Mouse (Mus musculus): ENCODE results near the gene Col4a2. TPM values are rescaled to one million over a fixed set of nuclear protein-coding genes. Genes with fewer than 3 reads are reported as not detected.

The Col4a2 gene
- polyA plus RNA-seq, 1 experiment from 2014 or later: 189 TPM

DNA sequence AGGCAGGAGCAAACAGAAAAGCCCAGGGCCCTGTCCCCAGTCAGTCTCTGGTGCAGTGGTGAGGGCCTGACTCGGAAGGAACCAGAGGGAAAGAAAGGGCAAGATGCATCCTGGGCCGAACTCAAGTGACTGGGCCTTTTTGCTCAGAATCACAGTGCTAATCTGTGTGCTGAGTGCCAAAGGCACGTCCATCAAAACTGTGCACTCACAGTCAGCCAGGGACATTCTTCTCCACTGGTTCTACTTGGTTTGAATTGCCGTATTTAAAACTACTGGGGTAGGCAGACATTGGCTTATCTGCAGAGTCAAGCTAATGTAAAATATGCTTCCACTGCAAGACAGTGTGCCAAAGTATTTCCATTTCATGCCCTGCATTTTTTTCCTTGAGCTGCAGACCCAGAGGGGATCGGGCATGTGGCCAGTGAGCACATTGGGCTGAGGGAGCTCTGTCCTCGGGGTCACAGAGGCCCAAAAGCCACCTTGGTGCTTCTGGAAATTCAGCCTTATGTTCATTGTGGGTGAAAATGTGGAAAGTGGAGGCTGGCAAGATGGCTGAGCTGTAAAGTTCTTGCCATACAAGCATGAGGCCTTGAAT, 12.3 kb downstream of the Col4a2 start:
- H3K27ac ChIP-seq (ENCODE audit: low read length): peak overlapping the region; percentile 9; the same call in 1 of the 2 replicates
- no peaks in the 10 kb centered on the region for H3K9me3 ChIP-seq (ENCODE audit: low read length)
- H3K27me3 ChIP-seq (replicated peaks; ENCODE audit: insufficient read depth, low read length): no peaks in the 10 kb centered on the region
- H3K4me2 ChIP-seq (replicated peaks; ENCODE audit: low read depth, low read length): no peak overlapping the region
- DNase-seq (ENCODE audit: low spot score): no peak
- H3K36me3 ChIP-seq (ENCODE audit: insufficient read depth, low read length): no peaks in the 10 kb centered on the region
- WGBS: 55% methylated on average over 6 of the region's 6 CpGs
- no peak overlapping the region for H3K9ac ChIP-seq (replicated peaks; ENCODE audit: low read depth)
- ATAC-seq: no peak
- TF ChIP-seq CTCF (IDR thresholded peaks at IDR 0.05) (no peak), EP300 (IDR thresholded peaks at IDR 0.05) (no peak)
- H3K4me1 ChIP-seq (ENCODE audit: insufficient read depth, low read depth, low read length): peaks cover 39% of the 10 kb centered on the region; the same call in 1 of the 2 replicates
- H3K4me3 ChIP-seq (ENCODE audit: low read depth, low read length): no peak overlapping the region

GRCm38 (mm10) chr8:11327298-11327697, 14.7 kb downstream of the Col4a2 start:
- Histone ChIP-seq H3K27me3 (replicated peaks; ENCODE audit: insufficient read depth, low read length) (no peaks in the 10 kb centered on the region), H3K9me3 (ENCODE audit: low read length) (no peaks in the 10 kb centered on the region), H3K36me3 (ENCODE audit: insufficient read depth, low read length) (no peaks in the 10 kb centered on the region), H3K4me2 (replicated peaks; ENCODE audit: low read depth, low read length) (no peak overlapping the region), H3K4me1 (ENCODE audit: insufficient read depth, low read depth, low read length) (peaks cover 49% of the 10 kb centered on the region), H3K4me3 (ENCODE audit: low read depth, low read length) (no peak overlapping the region), H3K9ac (replicated peaks; ENCODE audit: low read depth) (no peak overlapping the region), H3K27ac (ENCODE audit: low read length) (peak overlapping the region; percentile 72)
- ATAC-seq (peak; percentile 32), DNase-seq (ENCODE audit: low spot score) (peak; percentile 70)
- WGBS: 30% methylated on average over 4 of the region's 4 CpGs
- TF ChIP-seq EP300 (IDR thresholded peaks at IDR 0.05): no peak
- TF ChIP-seq CTCF (IDR thresholded peaks at IDR 0.05): no peak

GRCm38 (mm10) chr8:11327722-11328417, 15.3 kb downstream of the Col4a2 start:
- peak; percentile 50 for ATAC-seq

DNA sequence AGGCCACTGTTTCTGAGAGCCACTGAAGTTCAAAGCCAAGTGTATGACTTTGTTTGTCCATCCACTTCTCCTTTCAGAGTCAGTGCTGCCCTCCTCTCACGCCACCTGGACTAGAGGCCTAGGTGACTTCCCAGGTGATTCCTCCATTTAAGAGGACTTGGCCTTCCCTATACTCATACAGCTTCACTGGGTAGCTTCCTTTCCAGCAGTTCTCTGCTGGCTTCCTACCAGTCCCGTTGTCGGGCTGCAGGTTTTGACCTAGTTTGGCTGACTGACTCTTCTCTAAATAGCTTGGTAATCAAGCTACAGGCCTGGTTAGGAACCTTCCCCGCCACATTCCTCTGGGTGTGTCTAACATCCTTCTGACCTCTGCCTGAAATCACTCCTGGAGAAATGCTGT, 19.0 kb downstream of the Col4a2 start:
- WGBS: 28% methylated on average over 4 of the region's 4 CpGs
- Histone ChIP-seq H3K4me3 (ENCODE audit: low read depth, low read length) (no peak overlapping the region), H3K36me3 (ENCODE audit: insufficient read depth, low read length) (no peaks in the 10 kb centered on the region; the same call in 1 of the 2 replicates), H3K9ac (replicated peaks; ENCODE audit: low read depth) (no peak overlapping the region), H3K27me3 (replicated peaks; ENCODE audit: insufficient read depth, low read length) (no peaks in the 10 kb centered on the region), H3K9me3 (ENCODE audit: low read length) (no peaks in the 10 kb centered on the region), H3K27ac (ENCODE audit: low read length) (peak overlapping the region; percentile 70), H3K4me1 (ENCODE audit: insufficient read depth, low read depth, low read length) (peaks cover 55% of the 10 kb centered on the region), H3K4me2 (replicated peaks; ENCODE audit: low read depth, low read length) (no peak overlapping the region)
- TF ChIP-seq EP300 (IDR thresholded peaks at IDR 0.05) (peak; percentile 46; the same call in 1 of the 2 replicates), CTCF (IDR thresholded peaks at IDR 0.05) (no peak)
- DNase-seq (ENCODE audit: low spot score) (peak; percentile 81), ATAC-seq (peak; percentile 55)

More at GRCm38 (mm10) chr8:11327722-11328417, 15.3 kb downstream of the Col4a2 start:
- H3K9ac ChIP-seq (replicated peaks; ENCODE audit: low read depth): no peak overlapping the region
- no peaks in the 10 kb centered on the region; the same call in 1 of the 2 replicates for H3K36me3 ChIP-seq (ENCODE audit: insufficient read depth, low read length)
- H3K9me3 ChIP-seq (ENCODE audit: low read length): no peaks in the 10 kb centered on the region
- H3K4me2 ChIP-seq (replicated peaks; ENCODE audit: low read depth, low read length): no peak overlapping the region
- H3K4me1 ChIP-seq (ENCODE audit: insufficient read depth, low read depth, low read length): peaks cover 50% of the 10 kb centered on the region
- DNase-seq (ENCODE audit: low spot score): peak; percentile 65
- no peak overlapping the region for H3K4me3 ChIP-seq (ENCODE audit: low read depth, low read length)
- H3K27me3 ChIP-seq (replicated peaks; ENCODE audit: insufficient read depth, low read length): no peaks in the 10 kb centered on the region
- H3K27ac ChIP-seq (ENCODE audit: low read length): peak overlapping the region; percentile 72
- TF ChIP-seq EP300 (IDR thresholded peaks at IDR 0.05) (0 out of 2 replicates have a peak, but pooled peaks have one; percentile 30), CTCF (IDR thresholded peaks at IDR 0.05) (no peak)
- WGBS: 30% methylated on average over 5 of the region's 5 CpGs

- H3K4me1 ChIP-seq (ENCODE audit: insufficient read depth, low read depth, low read length): peaks cover 44% of the 10 kb centered on the region
- no peak overlapping the region for H3K9ac ChIP-seq (replicated peaks; ENCODE audit: low read depth)
- TF ChIP-seq EP300 (IDR thresholded peaks at IDR 0.05): no peak
- no peak for TF ChIP-seq CTCF (IDR thresholded peaks at IDR 0.05)
- H3K4me3 ChIP-seq (ENCODE audit: low read depth, low read length): no peak overlapping the region
- no peaks in the 10 kb centered on the region; the same call in 1 of the 2 replicates for H3K36me3 ChIP-seq (ENCODE audit: insufficient read depth, low read length)
- H3K27ac ChIP-seq (ENCODE audit: low read length): 0 out of 2 replicates have a peak overlapping the region, but pooled peaks have one; percentile 1
- DNase-seq (ENCODE audit: low spot score): no peak
- ATAC-seq: no peak
- H3K9me3 ChIP-seq (ENCODE audit: low read length): no peaks in the 10 kb centered on the region
- WGBS: 56% methylated on average over 6 of the region's 6 CpGs
- H3K27me3 ChIP-seq (replicated peaks; ENCODE audit: insufficient read depth, low read length): no peaks in the 10 kb centered on the region
- H3K4me2 ChIP-seq (replicated peaks; ENCODE audit: low read depth, low read length): no peak overlapping the region
Measured at GRCm38 (mm10) chr8:11333746-11334145, 21.1 kb downstream of the Col4a2 start.

DNA sequence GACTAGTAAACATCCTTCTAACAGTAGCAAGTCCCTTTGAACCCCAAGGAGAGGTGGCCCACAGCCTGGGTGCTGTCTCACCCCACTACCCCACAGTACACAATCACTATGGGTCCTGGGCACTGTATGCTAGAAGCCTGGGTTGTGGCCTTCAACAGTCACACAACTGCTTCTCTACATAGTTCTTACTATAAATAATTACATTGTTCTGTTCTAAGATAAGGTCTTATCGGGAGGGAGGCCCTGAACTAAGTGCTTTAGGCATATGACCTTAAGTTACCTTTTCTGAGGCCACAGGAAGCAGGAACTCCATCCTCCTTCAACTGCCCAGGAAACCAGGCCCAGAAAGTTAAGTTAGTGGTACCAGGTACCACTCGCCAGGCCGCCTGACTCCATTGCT, 21.9 kb downstream of the Col4a2 start:
- H3K4me2 ChIP-seq (replicated peaks; ENCODE audit: low read depth, low read length): no peak overlapping the region
- no peaks in the 10 kb centered on the region; the same call in 1 of the 2 replicates for H3K36me3 ChIP-seq (ENCODE audit: insufficient read depth, low read length)
- peak; percentile 59 for DNase-seq (ENCODE audit: low spot score)
- peaks cover 47% of the 10 kb centered on the region for H3K4me1 ChIP-seq (ENCODE audit: insufficient read depth, low read depth, low read length)
- no peaks in the 10 kb centered on the region for H3K9me3 ChIP-seq (ENCODE audit: low read length)
- peak overlapping the region; percentile 15; the same call in 1 of the 2 replicates for H3K27ac ChIP-seq (ENCODE audit: low read length)
- TF ChIP-seq EP300 (IDR thresholded peaks at IDR 0.05): peak; percentile 73
- TF ChIP-seq CTCF (IDR thresholded peaks at IDR 0.05): no peak
- no peak overlapping the region for H3K4me3 ChIP-seq (ENCODE audit: low read depth, low read length)
- peak; percentile 64 for ATAC-seq
- no peak overlapping the region for H3K9ac ChIP-seq (replicated peaks; ENCODE audit: low read depth)
- no peaks in the 10 kb centered on the region for H3K27me3 ChIP-seq (replicated peaks; ENCODE audit: insufficient read depth, low read length)
- 49% methylated on average over 3 of the region's 3 CpGs for WGBS
